Mouse (Mus musculus): ENCODE results near the gene Ubxn11. TPM values are rescaled to one million over a fixed set of nuclear protein-coding genes. Genes with fewer than 3 reads are reported as not detected.
A peak's percentile ranks its signal among the peaks of the same experiment; 100 is the strongest.

Ubxn11 gene
- polyA plus RNA-seq (2015; fragmentation: Nextera tagmentation; extraction: Ambion mirVana) = 1.7 and 2.3 TPM in 2 replicates

DNA sequence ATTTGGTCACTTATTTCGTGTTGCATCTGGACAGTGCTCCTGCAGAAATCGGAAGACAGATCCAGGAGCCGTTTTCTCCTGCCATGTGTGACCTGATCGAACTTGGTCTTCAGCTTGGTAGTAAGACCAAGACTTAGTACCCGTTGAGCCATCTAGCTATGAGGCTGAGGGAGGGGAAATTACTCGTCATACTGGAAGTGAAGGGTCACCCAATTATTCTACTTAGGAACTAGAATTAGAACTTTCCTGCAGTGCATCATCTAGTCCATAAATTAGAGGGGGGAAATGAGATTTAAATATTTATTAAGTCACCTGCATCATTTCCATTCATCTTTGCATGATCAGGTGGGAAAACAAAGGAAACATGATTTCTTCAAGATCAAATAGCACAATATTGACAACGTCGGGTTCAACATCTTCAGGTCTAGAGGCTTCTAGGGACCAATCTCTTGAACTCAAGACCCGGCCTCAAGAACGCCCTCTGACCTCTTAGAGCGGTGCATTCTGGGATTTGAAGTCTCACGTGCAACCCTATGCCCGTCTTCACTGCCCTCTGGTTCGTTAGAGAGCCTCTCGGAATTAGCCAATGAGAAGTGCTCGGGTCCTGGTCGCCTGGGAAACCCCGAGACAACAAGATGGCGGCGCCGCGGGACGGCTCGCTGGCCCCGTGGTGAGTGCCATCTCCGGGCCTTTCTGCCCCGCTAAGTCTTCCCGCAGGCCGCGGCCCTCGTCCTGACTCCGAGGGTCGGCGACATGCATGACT is at the start of gene Ubxn11:
TSS of gene Ubxn11 (plus strand) at position 592 of the 763 bp plus-strand sequence.
- Histone ChIP-seq H3K4me1 (replicated peaks) (peaks cover 35% of the 10 kb centered on the region), H3K9ac (peak within 1 kb of the TSS; percentile 72), H3K27me3 (no peaks in the 10 kb centered on the region), H3K4me2 (peak within 1 kb of the TSS; percentile 81), H3K9me3 (replicated peaks) (no peaks in the 10 kb centered on the region), H3K36me3 (no peaks in the 10 kb centered on the region), H3K4me3 (replicated peaks) (peak within 1 kb of the TSS; percentile 77), H3K27ac (peak within 1 kb of the TSS; percentile 48)
- ATAC-seq (ENCODE audit: low read depth) (peak; percentile 92), DNase-seq (peak; percentile 82)
- 13% methylated on average over 34 of the region's 34 CpGs for WGBS (ENCODE audit: insufficient replicate concordance)

- DNase-seq (no peak), ATAC-seq (ENCODE audit: low read depth) (no peak)
- Histone ChIP-seq H3K36me3 (no peaks in the 10 kb centered on the region), H3K4me1 (replicated peaks) (peaks cover 3% of the 10 kb centered on the region), H3K4me3 (replicated peaks) (no peak within 1 kb of the TSS), H3K9ac (no peak within 1 kb of the TSS), H3K27me3 (0 out of 2 replicates have a peak, but pooled peaks cover 4% of the 10 kb centered on the region), H3K4me2 (no peak within 1 kb of the TSS), H3K27ac (no peak within 1 kb of the TSS), H3K9me3 (replicated peaks) (no peaks in the 10 kb centered on the region; the same call in 1 of the 2 replicates)
- WGBS (ENCODE audit: insufficient replicate concordance) = 69% methylated on average over 3 of the region's 3 CpGs
These were observed 48.8 kb upstream of the Ubxn11 start, which contains the start of gene Zfp683 for GRCm38 (mm10) chr4:134053538-134053937. TSS of gene Zfp683 (plus strand) at chr4:134053838.

- peak overlapping the region; percentile 46 for H3K4me2 ChIP-seq
- no peak overlapping the region for H3K9ac ChIP-seq
- DNase-seq (no peak), ATAC-seq (ENCODE audit: low read depth) (no peak)
- no peaks in the 10 kb centered on the region for H3K36me3 ChIP-seq
- no peaks in the 10 kb centered on the region for H3K9me3 ChIP-seq (replicated peaks)
- no peak overlapping the region for H3K27ac ChIP-seq
- peaks cover 23% of the 10 kb centered on the region; the same call in 1 of the 2 replicates for H3K27me3 ChIP-seq
- peak overlapping the region; percentile 23 for H3K4me3 ChIP-seq (replicated peaks)
- WGBS (ENCODE audit: insufficient replicate concordance) = 18% methylated on average over 14 of the region's 14 CpGs
- peaks cover 26% of the 10 kb centered on the region for H3K4me1 ChIP-seq (replicated peaks)
These were observed 44.1 kb upstream of the Ubxn11 start for GRCm38 (mm10) chr4:134058166-134058715.

DNA sequence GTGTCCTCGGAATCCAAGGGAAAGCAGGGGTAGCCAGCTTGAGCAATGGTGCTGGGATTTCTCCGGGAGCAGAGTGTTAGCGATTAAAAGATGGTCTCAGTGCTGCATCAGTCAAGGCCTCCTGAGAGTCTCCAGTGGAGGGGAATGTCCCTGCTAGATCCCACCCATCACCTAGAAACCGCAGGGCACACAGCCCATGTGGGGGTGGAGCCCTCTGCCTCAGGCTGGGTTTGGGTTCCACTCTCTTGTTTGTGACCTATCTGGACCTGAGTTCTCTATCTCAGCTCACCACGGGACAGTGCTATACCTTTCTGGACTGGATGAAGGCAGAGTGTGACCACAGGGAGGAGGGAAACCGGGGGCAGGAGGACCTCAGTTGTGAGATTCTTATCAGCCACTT is 43.5 kb upstream of the Ubxn11 start:
- 53% methylated on average over 6 of the region's 6 CpGs for WGBS (ENCODE audit: insufficient replicate concordance)
- Histone ChIP-seq H3K4me1 (replicated peaks) (peaks cover 26% of the 10 kb centered on the region), H3K9ac (no peak overlapping the region), H3K27ac (no peak overlapping the region), H3K4me3 (replicated peaks) (no peak overlapping the region), H3K9me3 (replicated peaks) (no peaks in the 10 kb centered on the region), H3K4me2 (peak overlapping the region; percentile 46), H3K36me3 (no peaks in the 10 kb centered on the region), H3K27me3 (peaks cover 23% of the 10 kb centered on the region; the same call in 1 of the 2 replicates)
- DNase-seq (no peak), ATAC-seq (ENCODE audit: low read depth) (no peak)

DNA sequence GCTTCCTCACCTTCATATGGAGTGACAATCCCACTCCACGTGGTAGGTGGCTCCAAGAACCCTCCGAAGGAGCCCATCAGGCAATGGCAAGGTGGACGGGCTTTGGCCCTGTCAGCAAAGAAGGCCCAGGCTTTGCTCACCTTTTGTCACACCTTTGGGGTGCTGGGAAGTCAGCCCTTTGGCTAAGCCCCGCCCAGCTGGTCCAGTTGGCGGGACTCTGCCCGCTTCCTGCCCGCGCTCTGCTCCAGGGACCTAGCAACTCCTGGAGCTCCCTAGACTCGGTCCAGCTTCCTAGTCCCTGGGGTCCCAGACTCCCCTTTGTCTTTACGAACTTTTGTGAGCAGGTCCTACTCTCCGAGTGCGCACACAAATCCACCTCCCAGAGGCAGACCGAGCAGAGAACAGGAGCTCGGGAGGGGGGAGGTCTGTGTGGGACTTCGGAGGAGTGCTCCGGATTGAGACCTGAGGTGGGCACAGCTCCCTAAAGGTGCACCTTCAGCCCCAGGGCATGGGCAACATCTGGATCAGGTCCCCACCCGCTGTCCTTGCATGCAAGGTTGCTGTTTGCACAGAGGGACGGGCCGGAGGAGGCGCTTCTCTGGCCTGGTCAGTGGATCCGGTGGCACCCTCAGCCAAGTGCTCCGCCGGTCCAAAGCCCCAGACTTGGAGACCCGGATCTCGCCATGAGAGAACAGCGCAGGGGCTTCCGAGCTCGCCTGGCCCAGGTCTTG is 42.1 kb upstream of the Ubxn11 start, which contains the start of gene Crybg2:
TSS of gene Crybg2 (plus strand) at position 681 of the 731 bp plus-strand sequence.
- H3K27me3 ChIP-seq = peaks cover 31% of the 10 kb centered on the region
- no peak within 1 kb of the TSS for H3K9ac ChIP-seq
- no peak within 1 kb of the TSS for H3K4me3 ChIP-seq (replicated peaks)
- H3K36me3 ChIP-seq = no peaks in the 10 kb centered on the region
- DNase-seq = no peak
- ATAC-seq (ENCODE audit: low read depth) = no peak
- H3K27ac ChIP-seq = no peak within 1 kb of the TSS
- 55% methylated on average over 28 of the region's 28 CpGs for WGBS (ENCODE audit: insufficient replicate concordance)
- H3K4me2 ChIP-seq = peak within 1 kb of the TSS; percentile 15; the same call in 1 of the 2 replicates
- peaks cover 26% of the 10 kb centered on the region for H3K4me1 ChIP-seq (replicated peaks)
- no peaks in the 10 kb centered on the region for H3K9me3 ChIP-seq (replicated peaks)

DNA sequence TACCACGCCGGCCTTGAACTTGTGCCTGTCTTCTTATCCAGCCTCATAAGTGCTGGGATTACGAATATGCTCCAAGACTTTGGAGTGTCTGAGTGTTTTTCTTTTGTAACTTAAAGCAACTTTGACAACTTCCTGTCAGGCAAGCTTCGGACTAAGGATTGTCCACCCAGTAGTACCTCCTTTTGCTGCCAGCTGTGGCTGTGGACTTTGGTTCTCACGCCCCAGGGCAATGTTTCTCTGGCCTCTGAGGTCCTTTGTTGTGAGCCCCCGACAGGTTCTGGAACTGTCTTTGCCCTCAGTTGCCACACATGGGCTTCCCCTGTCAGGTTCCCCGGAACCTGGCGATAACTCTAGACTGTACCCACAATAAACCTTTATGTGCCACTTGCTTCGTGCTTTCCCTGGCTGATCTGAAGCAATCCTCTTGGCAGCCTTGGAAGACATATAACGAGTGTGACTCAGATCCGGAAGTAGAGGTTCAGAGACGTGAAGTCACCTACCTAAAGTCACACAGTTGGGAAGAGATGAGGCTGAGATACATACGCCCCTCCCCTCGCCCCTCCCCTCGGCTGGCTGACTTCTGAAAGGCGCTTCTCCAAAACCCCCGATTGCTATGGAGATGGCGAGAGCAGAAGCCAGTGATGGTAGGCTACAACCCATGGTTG is 41.1 kb upstream of the Ubxn11 start:
- no peak overlapping the region for H3K27ac ChIP-seq
- H3K9me3 ChIP-seq (replicated peaks) = no peaks in the 10 kb centered on the region
- ATAC-seq (ENCODE audit: low read depth) (no peak), DNase-seq (no peak)
- no peak overlapping the region for H3K4me2 ChIP-seq
- no peak overlapping the region for H3K9ac ChIP-seq
- no peaks in the 10 kb centered on the region for H3K36me3 ChIP-seq
- WGBS (ENCODE audit: insufficient replicate concordance) = 49% methylated on average over 18 of the region's 18 CpGs
- peaks cover 26% of the 10 kb centered on the region for H3K4me1 ChIP-seq (replicated peaks)
- H3K4me3 ChIP-seq (replicated peaks) = no peak overlapping the region
- peaks cover 35% of the 10 kb centered on the region for H3K27me3 ChIP-seq

GRCm38 (mm10) chr4:134061944-134062446 is 40.4 kb upstream of the Ubxn11 start:
- ATAC-seq (ENCODE audit: low read depth) (peak; percentile 57), DNase-seq (peak; percentile 40)
- Histone ChIP-seq H3K4me2 (no peak overlapping the region), H3K9me3 (replicated peaks) (no peaks in the 10 kb centered on the region), H3K9ac (no peak overlapping the region), H3K36me3 (no peaks in the 10 kb centered on the region), H3K4me3 (replicated peaks) (no peak overlapping the region), H3K27ac (no peak overlapping the region), H3K27me3 (peaks cover 42% of the 10 kb centered on the region), H3K4me1 (replicated peaks) (peaks cover 26% of the 10 kb centered on the region)
- 37% methylated on average over 8 of the region's 8 CpGs for WGBS (ENCODE audit: insufficient replicate concordance)

DNA sequence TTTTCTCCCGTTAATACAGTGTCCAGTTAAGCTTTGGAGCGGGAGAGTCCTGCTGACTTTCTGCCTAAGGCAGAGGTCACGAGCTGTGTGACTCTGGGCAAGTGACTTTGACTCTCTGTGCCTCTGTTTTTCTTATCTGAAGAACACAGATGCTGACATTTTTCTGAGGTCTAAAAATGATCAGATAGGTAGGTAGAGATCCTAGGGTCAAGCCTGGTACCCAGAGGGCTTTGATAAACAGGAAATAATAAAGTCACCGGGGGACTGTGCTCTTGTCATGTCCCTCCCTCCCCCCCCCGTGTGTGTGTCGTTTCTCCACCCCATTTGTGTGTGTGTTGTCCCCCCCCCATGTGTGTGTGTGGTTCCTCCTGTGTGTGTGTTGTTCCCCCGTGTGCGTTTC is 39.8 kb upstream of the Ubxn11 start:
- DNase-seq (no peak), ATAC-seq (ENCODE audit: low read depth) (peak; percentile 35)
- 34% methylated on average over 8 of the region's 8 CpGs for WGBS (ENCODE audit: insufficient replicate concordance)
- H3K27me3 ChIP-seq = peaks cover 44% of the 10 kb centered on the region
- H3K27ac ChIP-seq = no peak overlapping the region
- no peaks in the 10 kb centered on the region for H3K36me3 ChIP-seq
- no peak overlapping the region for H3K4me3 ChIP-seq (replicated peaks)
- H3K9me3 ChIP-seq (replicated peaks) = no peaks in the 10 kb centered on the region
- H3K9ac ChIP-seq = no peak overlapping the region
- H3K4me2 ChIP-seq = no peak overlapping the region
- peaks cover 26% of the 10 kb centered on the region for H3K4me1 ChIP-seq (replicated peaks)

GRCm38 (mm10) chr4:134065431-134066004 is 36.9 kb upstream of the Ubxn11 start:
- Histone ChIP-seq H3K27me3 (peaks cover 32% of the 10 kb centered on the region), H3K4me1 (replicated peaks) (peaks cover 19% of the 10 kb centered on the region), H3K27ac (no peak overlapping the region), H3K9ac (no peak overlapping the region), H3K4me2 (no peak overlapping the region), H3K9me3 (replicated peaks) (no peaks in the 10 kb centered on the region), H3K36me3 (no peaks in the 10 kb centered on the region), H3K4me3 (replicated peaks) (no peak overlapping the region)
- 28% methylated on average over 23 of the region's 23 CpGs for WGBS (ENCODE audit: insufficient replicate concordance)
- no peak for ATAC-seq (ENCODE audit: low read depth)
- DNase-seq = no peak

DNA sequence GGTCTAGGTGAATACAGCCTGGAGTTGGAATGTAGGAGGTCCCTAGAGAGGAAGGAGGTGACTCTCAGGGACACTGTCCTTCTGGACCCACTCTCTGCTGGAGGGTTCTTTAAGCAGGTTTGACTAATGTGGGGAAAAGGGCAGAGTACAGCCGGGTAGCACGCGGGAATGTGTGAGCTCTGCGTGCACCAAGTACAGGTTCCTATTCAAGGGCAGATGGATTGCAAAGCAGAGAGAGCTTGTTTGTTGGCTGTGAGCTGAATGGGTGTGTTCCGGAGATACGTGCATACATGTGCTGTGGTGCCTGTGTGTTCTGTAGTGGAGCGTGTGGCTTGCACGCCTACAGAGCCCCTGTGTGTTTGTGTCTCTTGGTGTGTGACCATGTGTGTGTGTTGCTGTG is 35.0 kb upstream of the Ubxn11 start:
- H3K27ac ChIP-seq = no peak overlapping the region
- H3K9ac ChIP-seq = no peak overlapping the region
- WGBS (ENCODE audit: insufficient replicate concordance) = 76% methylated on average over 8 of the region's 8 CpGs
- H3K4me3 ChIP-seq (replicated peaks) = no peak overlapping the region
- peaks cover 25% of the 10 kb centered on the region for H3K27me3 ChIP-seq
- ATAC-seq (ENCODE audit: low read depth) (no peak), DNase-seq (no peak)
- no peaks in the 10 kb centered on the region for H3K9me3 ChIP-seq (replicated peaks)
- H3K36me3 ChIP-seq = no peaks in the 10 kb centered on the region
- no peak overlapping the region for H3K4me2 ChIP-seq
- H3K4me1 ChIP-seq (replicated peaks) = peaks cover 5% of the 10 kb centered on the region
